Mouse (Mus musculus): Measurements from ENCODE around the gene Zswim1.
"Not testable (repeated sequence)": the region's sequence is repeated elsewhere in the genome, so short reads cannot be mapped to it uniquely, and the experiment has no call there.

Zswim1 gene

DNA sequence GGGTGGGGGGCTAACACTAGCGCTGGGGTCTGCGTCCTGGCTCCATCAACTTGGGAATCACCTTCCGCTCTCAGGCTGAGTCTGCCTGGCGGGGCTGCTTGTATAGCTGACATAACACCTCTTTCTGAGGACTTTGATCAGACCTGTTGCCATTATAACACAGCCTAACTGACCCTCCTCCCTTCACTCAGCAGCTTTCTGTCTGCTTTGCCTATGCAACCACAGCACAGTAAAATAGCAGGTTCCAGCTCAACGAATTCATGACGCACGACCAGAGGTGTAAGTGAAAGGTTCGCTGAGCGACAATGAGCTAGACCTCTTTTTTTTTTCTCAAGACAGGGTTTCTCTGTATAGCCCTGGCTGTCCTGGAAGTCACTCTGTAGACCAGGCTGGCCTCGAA is 8.5 kb downstream of the Zswim1 start:
- H3K36me3 ChIP-seq (ENCODE audit: control insufficient read depth, insufficient read depth, low read length, poor library complexity, severe bottlenecking): peaks cover 1% of the 10 kb centered on the region; the same call in 1 of the 2 replicates
- no peaks in the 10 kb centered on the region for H3K27me3 ChIP-seq (ENCODE audit: control insufficient read depth, insufficient read depth, low read length, poor library complexity, severe bottlenecking)
- DNase-seq (ENCODE audit: low read depth, low spot score): peak; percentile 75

GRCm38 (mm10) chr2:164832032-164832747 is 9.7 kb downstream of the Zswim1 start:
- no peaks in the 10 kb centered on the region for H3K27me3 ChIP-seq (ENCODE audit: control insufficient read depth, insufficient read depth, low read length, poor library complexity, severe bottlenecking)
- no peak for DNase-seq (ENCODE audit: low read depth, low spot score)
- peaks cover 5% of the 10 kb centered on the region for H3K36me3 ChIP-seq (ENCODE audit: control insufficient read depth, insufficient read depth, low read length, poor library complexity, severe bottlenecking)

GRCm38 (mm10) chr2:164832748-164833301 is 10.3 kb downstream of the Zswim1 start, which contains the start of gene Ctsa:
TSS of gene Ctsa (plus strand) at chr2:164832873.
- Histone ChIP-seq H3K27me3 (ENCODE audit: control insufficient read depth, insufficient read depth, low read length, poor library complexity, severe bottlenecking) (no peaks in the 10 kb centered on the region), H3K36me3 (ENCODE audit: control insufficient read depth, insufficient read depth, low read length, poor library complexity, severe bottlenecking) (peaks cover 5% of the 10 kb centered on the region)
- peak; percentile 88 for DNase-seq (ENCODE audit: low read depth, low spot score)

- Histone ChIP-seq H3K36me3 (ENCODE audit: control insufficient read depth, insufficient read depth, low read length, poor library complexity, severe bottlenecking) (peaks cover 11% of the 10 kb centered on the region), H3K27me3 (ENCODE audit: control insufficient read depth, insufficient read depth, low read length, poor library complexity, severe bottlenecking) (no peaks in the 10 kb centered on the region)
- DNase-seq (ENCODE audit: low read depth, low spot score): peak; percentile 94
Observed at GRCm38 (mm10) chr2:164833314-164833959, 11.0 kb downstream of the Zswim1 start, which contains the start of gene Neurl2. TSS of gene Neurl2 (minus strand) at chr2:164833456.

- peak; percentile 31 for DNase-seq (ENCODE audit: low read depth, low spot score)
- Histone ChIP-seq H3K36me3 (ENCODE audit: control insufficient read depth, insufficient read depth, low read length, poor library complexity, severe bottlenecking) (peaks cover 15% of the 10 kb centered on the region), H3K27me3 (ENCODE audit: control insufficient read depth, insufficient read depth, low read length, poor library complexity, severe bottlenecking) (no peaks in the 10 kb centered on the region)
Observed at GRCm38 (mm10) chr2:164834531-164834930, 12.0 kb downstream of the Zswim1 start.

- DNase-seq (ENCODE audit: low read depth, low spot score): no peak
- no peaks in the 10 kb centered on the region for H3K27me3 ChIP-seq (ENCODE audit: control insufficient read depth, insufficient read depth, low read length, poor library complexity, severe bottlenecking)
Observed at GRCm38 (mm10) chr2:164835164-164835563, 12.7 kb downstream of the Zswim1 start.

GRCm38 (mm10) chr2:164845782-164846181 is 23.3 kb downstream of the Zswim1 start:
- Histone ChIP-seq H3K36me3 (ENCODE audit: control insufficient read depth, insufficient read depth, low read length, poor library complexity, severe bottlenecking) (no peaks in the 10 kb centered on the region; the same call in 1 of the 2 replicates), H3K27me3 (ENCODE audit: control insufficient read depth, insufficient read depth, low read length, poor library complexity, severe bottlenecking) (no peaks in the 10 kb centered on the region)
- DNase-seq (ENCODE audit: low read depth, low spot score): peak; percentile 62

More at GRCm38 (mm10) chr2:164835164-164835563, 12.7 kb downstream of the Zswim1 start:
- H3K36me3 ChIP-seq (ENCODE audit: control insufficient read depth, insufficient read depth, low read length, poor library complexity, severe bottlenecking): peaks cover 18% of the 10 kb centered on the region

DNA sequence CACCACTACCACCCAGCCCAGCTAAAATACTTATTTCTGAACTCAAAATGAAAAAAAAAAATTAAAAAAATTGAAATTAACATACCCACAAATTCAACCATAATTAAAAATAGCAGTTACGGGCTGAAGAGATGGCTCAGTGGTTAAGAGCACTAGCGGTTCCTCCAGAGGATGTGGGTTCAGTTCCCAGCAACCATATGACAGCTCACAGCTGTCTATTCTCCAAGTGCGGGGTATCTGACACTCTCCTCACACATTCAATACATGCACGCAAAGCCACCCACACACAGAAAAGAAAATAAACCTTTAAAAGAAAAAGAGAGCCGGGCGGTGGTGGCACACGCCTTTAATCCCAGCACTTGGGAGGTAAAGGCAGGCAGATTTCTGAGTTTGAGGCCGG is 27.6 kb downstream of the Zswim1 start:
- Histone ChIP-seq H3K36me3 (ENCODE audit: control insufficient read depth, insufficient read depth, low read length, poor library complexity, severe bottlenecking) (no peaks in the 10 kb centered on the region), H3K27me3 (ENCODE audit: control insufficient read depth, insufficient read depth, low read length, poor library complexity, severe bottlenecking) (no peaks in the 10 kb centered on the region)
- DNase-seq (ENCODE audit: low read depth, low spot score): peak; percentile 54

GRCm38 (mm10) chr2:164855572-164855971 is 33.1 kb downstream of the Zswim1 start:
- DNase-seq (ENCODE audit: low read depth, low spot score); H3K36me3 ChIP-seq (ENCODE audit: control insufficient read depth, insufficient read depth, low read length, poor library complexity, severe bottlenecking); H3K27me3 ChIP-seq (ENCODE audit: control insufficient read depth, insufficient read depth, low read length, poor library complexity, severe bottlenecking): not testable (repeated sequence)

DNA sequence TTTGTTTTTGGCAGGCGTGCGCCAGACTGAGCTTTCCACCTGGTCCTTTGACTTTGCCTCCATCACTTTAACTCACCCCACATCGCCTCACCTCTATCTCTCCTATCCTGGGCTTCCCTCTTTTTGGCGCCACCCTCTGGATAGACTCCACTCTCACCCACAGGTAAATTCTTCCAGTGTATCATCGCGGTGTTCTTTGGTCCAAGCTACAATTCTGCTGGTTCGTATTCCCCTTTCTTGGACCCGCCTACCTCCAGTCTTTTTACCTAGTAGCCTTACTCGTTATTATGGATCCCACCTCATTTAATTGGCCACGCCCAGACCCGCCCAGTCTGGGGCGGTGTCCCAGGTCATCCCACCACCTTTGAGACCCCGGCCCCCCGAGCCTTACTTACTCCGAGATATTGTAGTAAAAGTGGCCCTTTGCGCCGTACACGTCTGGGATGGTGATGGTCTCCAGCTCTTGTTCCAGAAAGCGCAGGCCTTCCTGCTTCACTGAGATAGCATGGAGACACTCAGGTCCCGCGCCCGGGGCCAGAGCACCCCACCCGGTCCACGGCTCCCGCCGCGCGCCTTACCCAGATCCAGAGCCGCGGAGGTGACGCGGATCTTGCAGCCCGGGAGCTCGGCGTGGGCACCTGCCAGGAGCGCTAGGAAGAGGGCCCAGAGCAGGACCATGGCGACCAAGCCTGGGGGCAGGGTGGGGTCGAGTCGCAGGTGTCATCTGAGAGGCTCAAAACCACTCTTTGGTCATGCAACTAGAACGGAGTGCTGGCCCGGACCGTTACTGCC is 34.0 kb downstream of the Zswim1 start:
- DNase-seq (ENCODE audit: low read depth, low spot score): no peak
- Histone ChIP-seq H3K36me3 (ENCODE audit: control insufficient read depth, insufficient read depth, low read length, poor library complexity, severe bottlenecking) (no peaks in the 10 kb centered on the region), H3K27me3 (ENCODE audit: control insufficient read depth, insufficient read depth, low read length, poor library complexity, severe bottlenecking) (no peaks in the 10 kb centered on the region)

GRCm38 (mm10) chr2:164857101-164857821 is 34.8 kb downstream of the Zswim1 start, which contains the start of gene Pltp:
TSS of gene Pltp (minus strand) at chr2:164857711.
- no peaks in the 10 kb centered on the region for H3K36me3 ChIP-seq (ENCODE audit: control insufficient read depth, insufficient read depth, low read length, poor library complexity, severe bottlenecking)
- DNase-seq (ENCODE audit: low read depth, low spot score): peak; percentile 56
- no peaks in the 10 kb centered on the region for H3K27me3 ChIP-seq (ENCODE audit: control insufficient read depth, insufficient read depth, low read length, poor library complexity, severe bottlenecking)

- Histone ChIP-seq H3K36me3 (ENCODE audit: control insufficient read depth, insufficient read depth, low read length, poor library complexity, severe bottlenecking) (no peaks in the 10 kb centered on the region), H3K27me3 (ENCODE audit: control insufficient read depth, insufficient read depth, low read length, poor library complexity, severe bottlenecking) (no peaks in the 10 kb centered on the region)
- peak; percentile 34 for DNase-seq (ENCODE audit: low read depth, low spot score)
Observed at GRCm38 (mm10) chr2:164857842-164858553, 35.5 kb downstream of the Zswim1 start.

GRCm38 (mm10) chr2:164859155-164859554 is 36.7 kb downstream of the Zswim1 start:
- Histone ChIP-seq H3K27me3 (ENCODE audit: control insufficient read depth, insufficient read depth, low read length, poor library complexity, severe bottlenecking) (no peaks in the 10 kb centered on the region), H3K36me3 (ENCODE audit: control insufficient read depth, insufficient read depth, low read length, poor library complexity, severe bottlenecking) (no peaks in the 10 kb centered on the region)
- no peak for DNase-seq (ENCODE audit: low read depth, low spot score)

Measured in splenic B cell, adult 2 months (primary cell).